Mouse (Mus musculus): Measurements from ENCODE around the gene Efnb2. TPM values are rescaled to one million over a fixed set of nuclear protein-coding genes. Genes with fewer than 3 reads are reported as not detected.

Efnb2 gene
- 30.8 TPM for polyA plus RNA-seq (2021)

DNA sequence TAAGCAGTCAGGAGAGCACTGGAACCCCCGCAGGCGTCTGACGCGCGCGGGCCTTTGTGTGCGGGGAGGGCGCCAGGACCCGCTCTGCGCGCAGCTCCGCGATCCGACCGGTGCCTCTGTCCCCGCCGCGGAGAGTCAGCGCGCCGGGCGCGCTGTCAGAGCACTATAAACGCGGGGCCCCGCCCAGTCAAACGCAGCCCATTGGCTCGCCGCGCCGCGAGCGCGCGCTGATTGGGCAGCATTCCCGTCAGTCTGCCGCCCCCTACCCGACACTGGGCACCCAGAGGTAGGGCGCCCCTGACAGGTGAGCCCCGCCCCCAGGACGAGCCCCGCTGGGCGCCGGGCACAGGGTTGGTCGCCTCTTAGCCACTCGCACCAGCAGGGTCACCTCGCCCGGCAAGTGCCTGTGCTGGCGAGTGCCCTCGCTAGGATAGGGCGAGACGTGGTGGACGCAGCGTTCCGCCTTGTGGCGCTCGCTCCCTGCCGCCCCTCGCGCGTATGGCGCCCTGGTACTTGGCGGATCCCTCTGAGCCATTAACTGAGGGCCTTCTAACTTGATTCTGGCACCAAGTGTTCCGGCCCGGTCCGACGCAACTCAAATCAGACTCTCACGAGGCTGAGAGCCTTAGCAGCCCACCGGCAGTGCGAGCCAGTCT lies at the start of gene Efnb2:
Efnb2 (minus strand) TSS at position 140 of the 656 bp plus-strand sequence.
- ChIA-PET POLR2A (no interaction called here), CTCF (interaction anchor here (1.8 to 1.9 kb wide), 3 partner anchors 332 to 513 kb away, joined by 6 to 16 read pairs (median 9); no protein-coding TSS in a partner anchor)
- no peaks in the 10 kb centered on the region for H3K27me3 ChIP-seq
- ATAC-seq, result peak; percentile 89
- in situ Hi-C loops (cut with MboI; ENCODE audit: low pct_unique_long_range_greater_than_20kb), result no loop called here
- no peak for TF ChIP-seq CTCF (IDR thresholded peaks at IDR 0.05)
- no peak for DNase-seq (ENCODE audit: low read depth, low spot score)

GRCm38 (mm10) chr8:8704813-8705212 lies 43.8 kb upstream of the Efnb2 start:
- no peak for DNase-seq (ENCODE audit: low read depth, low spot score)
- ATAC-seq, result no peak
- in situ Hi-C loops (cut with MboI; ENCODE audit: low pct_unique_long_range_greater_than_20kb), result no loop called here
- H3K27me3 ChIP-seq, result no peaks in the 10 kb centered on the region
- POLR2A ChIA-PET, result no interaction called here
- CTCF ChIA-PET, result interaction anchor here (0.9 to 1.6 kb wide), 2 partner anchors 11 to 19 kb away, joined by 3 read pairs; no protein-coding TSS in a partner anchor
- no peak for TF ChIP-seq CTCF (IDR thresholded peaks at IDR 0.05)

GRCm38 (mm10) chr8:8703668-8704067 lies 42.6 kb upstream of the Efnb2 start:
- TF ChIP-seq CTCF (IDR thresholded peaks at IDR 0.05), result no peak
- in situ Hi-C loops (cut with MboI; ENCODE audit: low pct_unique_long_range_greater_than_20kb), result no loop called here
- no peaks in the 10 kb centered on the region for H3K27me3 ChIP-seq
- ATAC-seq (no peak), DNase-seq (ENCODE audit: low read depth, low spot score) (no peak)
- ChIA-PET POLR2A (no interaction called here), CTCF (no interaction called here)

GRCm38 (mm10) chr8:8700821-8701220 lies 39.8 kb upstream of the Efnb2 start:
- ATAC-seq (no peak), DNase-seq (ENCODE audit: low read depth, low spot score) (no peak)
- H3K27me3 ChIP-seq, result no peaks in the 10 kb centered on the region
- in situ Hi-C loops (cut with MboI; ENCODE audit: low pct_unique_long_range_greater_than_20kb), result no loop called here
- ChIA-PET POLR2A (no interaction called here), CTCF (no interaction called here)
- TF ChIP-seq CTCF (IDR thresholded peaks at IDR 0.05), result no peak

- DNase-seq (ENCODE audit: low read depth, low spot score) (no peak), ATAC-seq (no peak)
- TF ChIP-seq CTCF (IDR thresholded peaks at IDR 0.05), result no peak
- in situ Hi-C loops (cut with MboI; ENCODE audit: low pct_unique_long_range_greater_than_20kb), result no loop called here
- ChIA-PET CTCF (no interaction called here), POLR2A (no interaction called here)
- no peaks in the 10 kb centered on the region for H3K27me3 ChIP-seq
Measured at GRCm38 (mm10) chr8:8700229-8700628, 39.2 kb upstream of the Efnb2 start.

DNA sequence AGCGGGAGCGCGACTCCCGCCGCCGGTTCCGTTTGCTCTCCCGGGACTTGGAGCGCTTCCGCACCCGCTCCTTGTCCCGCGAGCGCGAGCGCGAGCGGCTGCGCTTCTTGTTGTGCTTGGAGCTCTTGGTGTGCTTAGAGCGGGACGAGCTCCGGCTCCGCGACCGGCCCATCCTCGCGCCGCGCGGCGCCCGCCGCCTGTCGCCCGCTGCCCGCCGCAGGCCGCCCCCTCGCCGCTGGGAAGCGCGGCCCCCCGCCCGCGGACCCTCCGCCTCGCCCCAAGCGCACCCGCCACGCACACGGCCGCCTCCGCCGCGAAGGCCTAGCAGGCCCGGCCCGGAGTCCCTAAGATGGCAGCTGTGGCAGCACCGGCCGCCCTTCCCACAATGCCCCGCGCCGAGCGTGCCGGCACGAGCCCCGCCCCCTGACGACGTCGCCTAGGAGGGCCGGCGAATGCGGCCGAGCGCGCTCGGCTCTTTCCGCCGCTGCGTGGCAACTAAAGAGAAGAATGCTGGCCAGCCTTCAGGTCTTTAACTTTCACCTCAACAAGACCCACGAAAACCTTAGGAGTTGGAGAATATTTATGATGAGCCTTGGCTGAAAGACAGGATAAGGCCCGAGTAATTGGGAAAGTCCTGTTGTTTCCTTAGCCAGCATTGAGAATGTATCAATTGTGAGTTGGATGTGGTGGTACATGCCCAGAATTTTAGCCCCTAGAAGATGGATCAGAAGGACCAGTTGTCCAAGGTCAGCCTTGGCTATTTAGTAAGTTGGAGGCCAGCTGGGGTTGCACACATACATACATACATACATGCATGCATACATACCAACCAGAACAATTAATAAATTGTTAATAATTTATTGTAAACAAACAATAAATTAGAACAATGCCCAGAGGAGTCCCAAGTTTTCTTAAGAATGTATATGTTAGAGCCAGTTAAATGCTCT lies 29.4 kb upstream of the Efnb2 start, which contains the start of gene Arglu1:
Arglu1 (minus strand) TSS at position 376 of the 947 bp plus-strand sequence.
- in situ Hi-C loops (cut with MboI; ENCODE audit: low pct_unique_long_range_greater_than_20kb), result no loop called here
- POLR2A ChIA-PET, result interaction anchor here (0.6 kb wide), 1 partner anchor 303 kb away, joined by 3 read pairs; no protein-coding TSS in a partner anchor
- DNase-seq (ENCODE audit: low read depth, low spot score), result peak; percentile 33
- ATAC-seq, result peak; percentile 90
- H3K27me3 ChIP-seq, result no peaks in the 10 kb centered on the region
- CTCF ChIA-PET, result no interaction called here
- TF ChIP-seq CTCF (IDR thresholded peaks at IDR 0.05), result no peak

GRCm38 (mm10) chr8:8689454-8690145 lies 28.6 kb upstream of the Efnb2 start:
- H3K27me3 ChIP-seq, result no peaks in the 10 kb centered on the region
- POLR2A ChIA-PET, result no interaction called here
- peak; percentile 68 for ATAC-seq
- no peak for TF ChIP-seq CTCF (IDR thresholded peaks at IDR 0.05)
- in situ Hi-C loops (cut with MboI; ENCODE audit: low pct_unique_long_range_greater_than_20kb), result no loop called here
- CTCF ChIA-PET, result no interaction called here
- DNase-seq (ENCODE audit: low read depth, low spot score), result no peak

GRCm38 (mm10) chr8:8688823-8689453 lies 27.9 kb upstream of the Efnb2 start:
- H3K27me3 ChIP-seq, result no peaks in the 10 kb centered on the region
- ChIA-PET CTCF (no interaction called here), POLR2A (no interaction called here)
- no peak for TF ChIP-seq CTCF (IDR thresholded peaks at IDR 0.05)
- in situ Hi-C loops (cut with MboI; ENCODE audit: low pct_unique_long_range_greater_than_20kb), result no loop called here
- DNase-seq (ENCODE audit: low read depth, low spot score), result no peak
- no peak for ATAC-seq

- no peak for TF ChIP-seq CTCF (IDR thresholded peaks at IDR 0.05)
- ChIA-PET POLR2A (interaction anchor here (0.7 kb wide), 2 partner anchors 10 to 303 kb away, joined by 3 to 5 read pairs; no protein-coding TSS in a partner anchor), CTCF (interaction anchor here (0.8 to 1.0 kb wide), 3 partner anchors 10 to 20 kb away, joined by 3 read pairs; no protein-coding TSS in a partner anchor)
- H3K27me3 ChIP-seq, result no peaks in the 10 kb centered on the region
- no peak for DNase-seq (ENCODE audit: low read depth, low spot score)
- ATAC-seq, result no peak
- in situ Hi-C loops (cut with MboI; ENCODE audit: low pct_unique_long_range_greater_than_20kb), result no loop called here
Measured at GRCm38 (mm10) chr8:8685517-8685916, 24.5 kb upstream of the Efnb2 start.

GRCm38 (mm10) chr8:8682697-8683096 lies 21.7 kb upstream of the Efnb2 start:
- H3K27me3 ChIP-seq, result no peaks in the 10 kb centered on the region

More at GRCm38 (mm10) chr8:8682697-8683096, 21.7 kb upstream of the Efnb2 start:
- ChIA-PET CTCF (interaction anchor here (1.5 kb wide), 1 partner anchor 311 kb away, joined by 3 read pairs; no protein-coding TSS in a partner anchor), POLR2A (no interaction called here)
- in situ Hi-C loops (cut with MboI; ENCODE audit: low pct_unique_long_range_greater_than_20kb), result no loop called here
- TF ChIP-seq CTCF (IDR thresholded peaks at IDR 0.05), result no peak
- ATAC-seq (no peak), DNase-seq (ENCODE audit: low read depth, low spot score) (no peak)

Data from Patski (cell line).